Mouse (Mus musculus) lung, embryonic 16.5 days (tissue): ENCODE measurements around the gene U2af2. TPM values are rescaled to one million over a fixed set of nuclear protein-coding genes. Genes with fewer than 3 reads are reported as not detected.

ENCODE experiments used
- ATAC-seq: fragments of 200-750 bp; cut with Nextera tagmentation; 2 replicates; pipeline ENCODE4 v1.8.0; 2017; ENCODE audit warnings: low read depth, mild to moderate bottlenecking, moderate library complexity
- H3K27ac ChIP-seq: fragments of 300-500 bp; sonication (generic); 2 replicates; pipeline ENCODE4 v1.5.1; 2014; ENCODE audit warnings: mild to moderate bottlenecking, control low read depth, low read length
- H3K27me3 ChIP-seq: fragments of 300-500 bp; sonication (generic); 2 replicates; pipeline ENCODE4 v1.6.1; 2014; ENCODE audit warnings: low read depth, low read length, mixed read lengths; ENCODE audit not compliant: control insufficient read depth, insufficient read depth
- H3K36me3 ChIP-seq: fragments of 300-500 bp; sonication (generic); 2 replicates; pipeline ENCODE4 v1.6.1; 2014; ENCODE audit warnings: low read length; ENCODE audit not compliant: control insufficient read depth, insufficient read depth
- H3K4me1 ChIP-seq: fragments of 300-500 bp; sonication (generic); replicated peaks from 2 replicates; pipeline ENCODE4 v1.6.1; 2014; ENCODE audit warnings: low read length, mixed read lengths; ENCODE audit not compliant: control insufficient read depth, insufficient read depth
- H3K4me2 ChIP-seq: fragments of 300-500 bp; sonication (generic); 2 replicates; pipeline ENCODE4 v1.6.1; 2014; ENCODE audit warnings: low read depth, low read length, control low read depth
- H3K4me3 ChIP-seq: fragments of 300-500 bp; sonication (generic); 2 replicates; pipeline ENCODE4 v1.5.1; 2014; ENCODE audit warnings: mild to moderate bottlenecking, low read length, control low read depth
- H3K9ac ChIP-seq: fragments of 300-500 bp; sonication (generic); 2 replicates; pipeline ENCODE4 v1.6.1; 2014; ENCODE audit warnings: low read length, control low read depth
- H3K9me3 ChIP-seq: fragments of 300-500 bp; sonication (generic); 2 replicates; pipeline ENCODE4 v1.6.1; 2016; ENCODE audit warnings: low read length; ENCODE audit not compliant: control insufficient read depth
- WGBS: fragments of 180-500 bp; shearing (Covaris S2); extraction: QIAGEN DNeasy Blood & Tissue Kit; methylation state at CpG from one replicate; pipeline ENCODE4 v1.1.7; 2014; 5-methylcytosine and 5-hydroxymethylcytosine counted together
- polyA plus RNA-seq: library from polyadenylated mRNA; unstranded; fragments of >200 nt; fragmentation: Nextera tagmentation; extraction: Ambion mirVana; gene quantifications from 2 replicates; pipeline ENCODE4 v1.2.1, GENCODE M21; 2015

U2af2 gene
- polyA plus RNA-seq, 1 experiment from 2014 or later, result 109 TPM

- WGBS, result 96% methylated on average over 17 of the region's 17 CpGs
- no peak for ATAC-seq
- Histone ChIP-seq H3K4me2 (no peak overlapping the region), H3K36me3 (peaks cover 54% of the 10 kb centered on the region), H3K27me3 (no peaks in the 10 kb centered on the region), H3K9me3 (peaks cover 22% of the 10 kb centered on the region), H3K27ac (no peak overlapping the region), H3K9ac (no peak overlapping the region), H3K4me3 (no peak overlapping the region), H3K4me1 (peaks cover 12% of the 10 kb centered on the region; the same call in 1 of the 2 replicates)
Measured at GRCm38 (mm10) chr7:5035628-5036027, 26.3 kb upstream of the U2af2 start.

GRCm38 (mm10) chr7:5036136-5036535 is 25.8 kb upstream of the U2af2 start:
- Histone ChIP-seq H3K9ac (no peak overlapping the region), H3K4me2 (no peak overlapping the region), H3K9me3 (peaks cover 17% of the 10 kb centered on the region), H3K4me1 (peaks cover 12% of the 10 kb centered on the region; the same call in 1 of the 2 replicates), H3K4me3 (no peak overlapping the region), H3K27ac (no peak overlapping the region), H3K27me3 (no peaks in the 10 kb centered on the region), H3K36me3 (peaks cover 49% of the 10 kb centered on the region)
- no peak for ATAC-seq
- WGBS, result 89% methylated on average over 9 of the region's 9 CpGs

GRCm38 (mm10) chr7:5037026-5037425 is 24.9 kb upstream of the U2af2 start:
- Histone ChIP-seq H3K4me3 (no peak overlapping the region), H3K9me3 (peaks cover 8% of the 10 kb centered on the region), H3K4me1 (peaks cover 12% of the 10 kb centered on the region; the same call in 1 of the 2 replicates), H3K36me3 (peaks cover 40% of the 10 kb centered on the region), H3K4me2 (no peak overlapping the region), H3K27me3 (no peaks in the 10 kb centered on the region), H3K27ac (no peak overlapping the region), H3K9ac (no peak overlapping the region)
- WGBS, result 92% methylated on average over 7 of the region's 7 CpGs
- ATAC-seq, result no peak

GRCm38 (mm10) chr7:5037467-5037866 is 24.5 kb upstream of the U2af2 start:
- Histone ChIP-seq H3K36me3 (peaks cover 35% of the 10 kb centered on the region), H3K9me3 (peaks cover 5% of the 10 kb centered on the region; the same call in 1 of the 2 replicates), H3K9ac (no peak overlapping the region), H3K4me3 (peak overlapping the region; percentile 90), H3K4me1 (peaks cover 12% of the 10 kb centered on the region; the same call in 1 of the 2 replicates), H3K4me2 (peak overlapping the region; percentile 67), H3K27ac (peak overlapping the region; percentile 97; the same call in 1 of the 2 replicates), H3K27me3 (no peaks in the 10 kb centered on the region)
- 86% methylated on average over 8 of the region's 8 CpGs for WGBS
- ATAC-seq, result no peak

GRCm38 (mm10) chr7:5038109-5038732 is 23.7 kb upstream of the U2af2 start, which contains the start of gene Zfp784:
Gene Zfp784 (minus strand): TSS chr7:5038446.
- H3K9ac ChIP-seq, result peak within 1 kb of the TSS; percentile 92
- WGBS, result under 1% methylated on average over 48 of the region's 48 CpGs
- ATAC-seq, result peak; percentile 97
- peaks cover 12% of the 10 kb centered on the region; the same call in 1 of the 2 replicates for H3K4me1 ChIP-seq
- no peaks in the 10 kb centered on the region for H3K27me3 ChIP-seq
- peaks cover 5% of the 10 kb centered on the region; the same call in 1 of the 2 replicates for H3K9me3 ChIP-seq
- peak within 1 kb of the TSS; percentile 90 for H3K4me3 ChIP-seq
- H3K4me2 ChIP-seq, result peak within 1 kb of the TSS; percentile 67
- peaks cover 28% of the 10 kb centered on the region for H3K36me3 ChIP-seq
- peak within 1 kb of the TSS; percentile 97 for H3K27ac ChIP-seq

- H3K36me3 ChIP-seq, result peaks cover 21% of the 10 kb centered on the region
- H3K27me3 ChIP-seq, result no peaks in the 10 kb centered on the region
- peak overlapping the region; percentile 67 for H3K4me2 ChIP-seq
- peaks cover 5% of the 10 kb centered on the region; the same call in 1 of the 2 replicates for H3K9me3 ChIP-seq
- peak overlapping the region; percentile 90 for H3K4me3 ChIP-seq
- peaks cover 12% of the 10 kb centered on the region; the same call in 1 of the 2 replicates for H3K4me1 ChIP-seq
- no peak for ATAC-seq
- peak overlapping the region; percentile 97 for H3K27ac ChIP-seq
- peak overlapping the region; percentile 92 for H3K9ac ChIP-seq
- WGBS, result 19% methylated on average over 5 of the region's 5 CpGs
Measured at GRCm38 (mm10) chr7:5038940-5039339, 23.0 kb upstream of the U2af2 start.

GRCm38 (mm10) chr7:5044981-5045380 is 17.0 kb upstream of the U2af2 start:
- no peak overlapping the region for H3K27ac ChIP-seq
- no peaks in the 10 kb centered on the region for H3K9me3 ChIP-seq
- no peak overlapping the region for H3K4me3 ChIP-seq
- H3K4me1 ChIP-seq, result no peaks in the 10 kb centered on the region
- 57% methylated on average over 2 of the region's 2 CpGs for WGBS
- H3K36me3 ChIP-seq, result no peaks in the 10 kb centered on the region
- no peak overlapping the region for H3K9ac ChIP-seq
- H3K4me2 ChIP-seq, result no peak overlapping the region
- no peaks in the 10 kb centered on the region for H3K27me3 ChIP-seq
- no peak for ATAC-seq

GRCm38 (mm10) chr7:5046112-5046511 is 15.8 kb upstream of the U2af2 start:
- no peak for ATAC-seq
- whole genome bisulfite sequencing, result 72% methylated on average over 2 of the region's 2 CpGs
- Histone ChIP-seq H3K36me3 (no peaks in the 10 kb centered on the region), H3K9ac (no peak overlapping the region), H3K4me2 (no peak overlapping the region), H3K4me3 (no peak overlapping the region), H3K4me1 (no peaks in the 10 kb centered on the region; the same call in 1 of the 2 replicates), H3K27ac (no peak overlapping the region), H3K27me3 (no peaks in the 10 kb centered on the region), H3K9me3 (no peaks in the 10 kb centered on the region)

- 13% methylated on average over 2 of the region's 2 CpGs for WGBS
- Histone ChIP-seq H3K27me3 (peaks cover 6% of the 10 kb centered on the region; the same call in 1 of the 2 replicates), H3K4me3 (no peak overlapping the region), H3K9me3 (no peaks in the 10 kb centered on the region), H3K9ac (no peak overlapping the region), H3K36me3 (no peaks in the 10 kb centered on the region), H3K4me2 (no peak overlapping the region), H3K27ac (no peak overlapping the region), H3K4me1 (peaks cover 6% of the 10 kb centered on the region)
- no peak for ATAC-seq
Measured at GRCm38 (mm10) chr7:5047313-5047712, 14.6 kb upstream of the U2af2 start.
